14 mouse cellular contexts compared by ENCODE assay signal in genomic region chr5:143509294-143509693, GRCm38 (mm10). TPM values are rescaled to one million over a fixed set of nuclear protein-coding genes. Genes with fewer than 3 reads are reported as not detected.
DNase-seq lines count a peak whose midpoint lies in the region; ATAC-seq and TF ChIP-seq lines count a peak whose summit lies in the region.
"Had no signal": no experiment of that assay in that cellular context is flagged by ENCODE, and none has a peak within 500 bp of the region (broad histone marks: within the 10 kb centered on the region; RNA-seq: fewer than 3 reads in every experiment).

No protein-coding gene starts in this region.

- peak overlapping the region; percentile 78 for H3K27ac ChIP-seq in heart, embryonic 10.5 days
- peak overlapping the region; percentile 63 for H3K27ac ChIP-seq in heart, postnatal 0 days (ENCODE audit: low read depth)
- H3K27ac ChIP-seq: forebrain, embryonic 15.5 days had no signal

- 33% methylated on average over 9 of the region's 9 CpGs for WGBS in heart, embryonic 10.5 days
- 20% methylated on average over 9 of the region's 9 CpGs for WGBS in heart, postnatal 0 days

- no peak for DNase-seq in heart, embryonic 10.5 days (ENCODE audit: low spot score)
- no peak for DNase-seq in heart, postnatal 36 days
- no peak for DNase-seq in heart, postnatal 0 days (ENCODE audit: low spot score)
- no peak for DNase-seq in kidney, postnatal 36 days
- DNase-seq in thymus, postnatal 0 days (ENCODE audit: low spot score): no peak
- DNase-seq: cerebellum, adult 11 months; gastrocnemius, postnatal 36 days; kidney, postnatal 4 days had no signal

- ATAC-seq in megakaryocyte, adult 5-6 weeks (ENCODE audit: poor library complexity, severe bottlenecking): no peak
- ATAC-seq in heart, postnatal 0 days (ENCODE audit: insufficient read depth, low read depth): no peak
- peak; percentile 39 for ATAC-seq in megakaryocyte-erythroid progenitor cell, adult 5-6 weeks (replicated peaks; ENCODE audit: low FRiP score, low TSS enrichment, poor library complexity, severe bottlenecking)
- ATAC-seq: forebrain, embryonic 15.5 days; Patski had no signal

- no peak overlapping the region; the same call in 1 of the 2 replicates for H3K4me2 ChIP-seq in heart, postnatal 0 days (ENCODE audit: low read depth, low read length)
- H3K4me2 ChIP-seq: forebrain, embryonic 15.5 days had no signal

- intact Hi-C loops in heart, postnatal 36 days (cut with DNase I): no loop called here

- H3K9me3 ChIP-seq in heart, embryonic 10.5 days: no peaks in the 10 kb centered on the region
- H3K9me3 ChIP-seq in megakaryocyte, embryonic 14.5 days: no peaks in the 10 kb centered on the region
- H3K9me3 ChIP-seq in heart, postnatal 0 days (replicated peaks; ENCODE audit: control insufficient read depth, low read length): no peaks in the 10 kb centered on the region
- H3K9me3 ChIP-seq: forebrain, embryonic 15.5 days had no signal

- no peak for TF ChIP-seq EP300 in heart, postnatal 0 days (IDR thresholded peaks at IDR 0.05; ENCODE audit: low read depth)

- peak overlapping the region; percentile 25 for H3K4me3 ChIP-seq in heart, embryonic 10.5 days
- peak overlapping the region; percentile 87 for H3K4me3 ChIP-seq in megakaryocyte, embryonic 14.5 days (replicated peaks)
- H3K4me3 ChIP-seq in heart, postnatal 0 days (ENCODE audit: low read depth, low read length): no peak overlapping the region
- H3K4me3 ChIP-seq: forebrain, embryonic 15.5 days; myocyte had no signal

- no peaks in the 10 kb centered on the region for H3K27me3 ChIP-seq in heart, embryonic 10.5 days (ENCODE audit: insufficient read depth, poor library complexity, severe bottlenecking)
- H3K27me3 ChIP-seq in megakaryocyte, embryonic 14.5 days (replicated peaks): no peaks in the 10 kb centered on the region
- no peaks in the 10 kb centered on the region for H3K27me3 ChIP-seq in heart, postnatal 0 days (ENCODE audit: control insufficient read depth, insufficient read depth, low read length)
- H3K27me3 ChIP-seq: forebrain, embryonic 15.5 days; Patski had no signal

- no peak overlapping the region for H3K9ac ChIP-seq in heart, postnatal 0 days (replicated peaks; ENCODE audit: low read depth, low read length)
- H3K9ac ChIP-seq: forebrain, embryonic 15.5 days had no signal

- TF ChIP-seq CTCF in heart, postnatal 0 days (IDR thresholded peaks at IDR 0.05; ENCODE audit: low read depth): no peak

- peaks cover 71% of the 10 kb centered on the region for H3K4me1 ChIP-seq in heart, embryonic 10.5 days
- peaks cover 93% of the 10 kb centered on the region for H3K4me1 ChIP-seq in megakaryocyte, embryonic 14.5 days
- peaks cover 32% of the 10 kb centered on the region for H3K4me1 ChIP-seq in heart, postnatal 0 days (ENCODE audit: control insufficient read depth, insufficient read depth)

- H3K36me3 ChIP-seq in heart, embryonic 10.5 days: peaks cover 69% of the 10 kb centered on the region
- H3K36me3 ChIP-seq in megakaryocyte, embryonic 14.5 days (replicated peaks; ENCODE audit: low read length): peaks cover 95% of the 10 kb centered on the region
- peaks cover 55% of the 10 kb centered on the region for H3K36me3 ChIP-seq in heart, postnatal 0 days (replicated peaks; ENCODE audit: control insufficient read depth, insufficient read depth, low read length)

RNA-seq across cellular contexts. Expression of gene Rac1, which starts 18.5 kb away (rescaled TPM):
- polyA plus RNA-seq in heart, embryonic 10.5 days (2016; fragmentation: Nextera tagmentation; extraction: Ambion mirVana): 369 and 431 TPM in 2 replicates
- total RNA-seq in heart, postnatal 36 days (2021): 100 to 1,000 TPM; 239 to 240 TPM
- polyA plus RNA-seq in megakaryocyte, embryonic 14.5 days (2012; ENCODE audit: insufficient read depth, low replicate concordance): 176 and 178 TPM in 2 replicates
- 1,230 and 1,275 TPM in 2 replicates for total RNA-seq in megakaryocyte, adult 5-6 weeks (2015)
- total RNA-seq in megakaryocyte, adult 5-6 weeks (2017): 215 and 239 TPM in 2 replicates
- 135 and 194 TPM in 2 replicates for total RNA-seq in heart, postnatal 0 days (2014; rRNA removed; ENCODE audit: low replicate concordance)
- polyA plus RNA-seq in heart, postnatal 0 days (2015; fragmentation: Nextera tagmentation; extraction: Ambion mirVana): 241 and 249 TPM in 2 replicates
- 140 and 211 TPM in 2 replicates for total RNA-seq in megakaryocyte-erythroid progenitor cell, adult 5-6 weeks (2014; fragmentation: Nextera tagmentation)
- total RNA-seq in megakaryocyte-erythroid progenitor cell, adult 5-6 weeks (2017): 64.1 and 110 TPM in 2 replicates
- polyA plus RNA-seq in thymus, postnatal 0 days (2015; fragmentation: Nextera tagmentation; extraction: Ambion mirVana): 419 and 434 TPM in 2 replicates

RNA-seq across cellular contexts. Expression of gene Daglb, which starts 44.9 kb away (rescaled TPM):
- polyA plus RNA-seq in heart, embryonic 10.5 days (2016; fragmentation: Nextera tagmentation; extraction: Ambion mirVana): 11.9 and 13.9 TPM in 2 replicates
- total RNA-seq in heart, postnatal 36 days (2021): 1 to 10 TPM; 8.2 to 9.0 TPM
- polyA plus RNA-seq in megakaryocyte, embryonic 14.5 days (2012; ENCODE audit: insufficient read depth, low replicate concordance): 5.3 and 8.6 TPM in 2 replicates
- 16.0 and 16.1 TPM in 2 replicates for total RNA-seq in megakaryocyte, adult 5-6 weeks (2015)
- 27.0 and 36.3 TPM in 2 replicates for total RNA-seq in megakaryocyte, adult 5-6 weeks (2017)
- 11.3 and 12.8 TPM in 2 replicates for total RNA-seq in heart, postnatal 0 days (2014; rRNA removed; ENCODE audit: low replicate concordance)
- 7.9 and 8.0 TPM in 2 replicates for polyA plus RNA-seq in heart, postnatal 0 days (2015; fragmentation: Nextera tagmentation; extraction: Ambion mirVana)
- total RNA-seq in megakaryocyte-erythroid progenitor cell, adult 5-6 weeks (2014; fragmentation: Nextera tagmentation): 15.7 and 23.9 TPM in 2 replicates
- total RNA-seq in megakaryocyte-erythroid progenitor cell, adult 5-6 weeks (2017): 10.3 and 12.4 TPM in 2 replicates
- polyA plus RNA-seq in thymus, postnatal 0 days (2015; fragmentation: Nextera tagmentation; extraction: Ambion mirVana): 4.5 and 4.7 TPM in 2 replicates
